Mouse (Mus musculus): Measurements from ENCODE around the gene Pax9. TPM values are rescaled to one million over a fixed set of nuclear protein-coding genes. Genes with fewer than 3 reads are reported as not detected.

The Pax9 gene
- polyA plus RNA-seq, 2 experiments, result 3.8 to 8.3 TPM

DNA sequence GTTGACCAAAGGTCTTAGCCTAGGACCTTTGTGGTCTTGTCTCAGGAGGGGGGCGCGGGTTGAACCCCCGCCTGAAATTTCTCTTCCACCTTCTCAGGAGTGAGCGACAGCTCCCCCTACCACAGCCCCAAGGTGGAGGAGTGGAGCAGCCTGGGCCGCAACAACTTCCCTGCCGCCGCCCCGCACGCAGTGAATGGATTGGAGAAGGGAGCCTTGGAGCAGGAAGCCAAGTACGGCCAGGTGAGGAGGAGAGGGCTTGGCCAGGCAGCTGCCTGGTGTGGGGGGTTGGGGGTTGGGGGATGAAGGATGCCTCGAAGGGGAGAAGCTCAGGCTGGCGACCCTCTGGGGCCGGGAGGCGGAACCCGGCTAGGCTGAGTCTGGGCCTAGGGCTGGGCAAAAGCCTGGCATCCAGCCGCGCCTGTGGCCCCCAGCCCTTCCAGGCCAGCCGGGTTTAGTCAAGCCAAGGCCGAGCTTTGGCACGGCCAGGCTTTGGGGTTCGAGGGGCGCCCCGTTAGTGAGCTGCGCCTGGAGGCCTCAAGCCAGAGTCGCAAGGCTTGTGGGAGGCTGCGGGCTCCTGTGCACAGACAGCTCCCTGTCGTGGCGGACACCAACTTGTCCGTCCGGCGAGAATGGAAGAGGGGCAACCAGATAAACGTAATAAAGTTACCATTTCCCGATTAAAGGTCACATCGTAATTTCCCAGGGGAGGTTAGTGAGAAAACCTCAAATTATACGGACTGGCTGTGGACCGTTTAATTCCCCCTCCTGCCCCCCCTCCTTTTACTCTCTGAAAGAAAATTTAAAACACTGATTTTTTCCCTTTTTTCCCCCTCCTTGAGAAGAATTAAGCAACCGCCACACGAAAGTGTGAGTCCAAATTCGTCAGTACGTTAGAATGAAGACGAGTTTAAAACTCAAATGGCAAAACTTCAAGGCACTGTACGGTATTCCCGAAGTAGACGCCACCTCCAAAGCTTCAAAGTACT is 8.6 kb downstream of the Pax9 start:
- H3K4me1 ChIP-seq (ENCODE audit: control insufficient read depth, insufficient read depth, low read length), result peaks cover 10% of the 10 kb centered on the region; the same call in 1 of the 2 replicates
- H3K4me3 ChIP-seq (replicated peaks; ENCODE audit: low read length), result peak overlapping the region; percentile 25
- no peaks in the 10 kb centered on the region for H3K36me3 ChIP-seq (ENCODE audit: control insufficient read depth, insufficient read depth, low read length)
- DNase-seq (ENCODE audit: low spot score), result no peak
- TF ChIP-seq POLR2A (IDR thresholded peaks at IDR 0.05; ENCODE audit: borderline replicate concordance, extremely low read depth, insufficient read depth, insufficient read length), result no peak
- peak overlapping the region; percentile 44 for H3K9ac ChIP-seq (ENCODE audit: low read depth, low read length, severe bottlenecking)
- WGBS, result 8% methylated on average over 42 of the region's 44 CpGs
- no peak overlapping the region for H3K27ac ChIP-seq (replicated peaks; ENCODE audit: low read depth, low read length)
- peak overlapping the region; percentile 40 for H3K4me2 ChIP-seq (replicated peaks; ENCODE audit: low read depth, low read length, severe bottlenecking)
- H3K27me3 ChIP-seq (ENCODE audit: control insufficient read depth, insufficient read depth, low read length), result peaks cover 65% of the 10 kb centered on the region
- H3K9me3 ChIP-seq (ENCODE audit: control insufficient read depth, low read length), result no peaks in the 10 kb centered on the region
- no peak for ATAC-seq (ENCODE audit: low FRiP score, low read depth)

DNA sequence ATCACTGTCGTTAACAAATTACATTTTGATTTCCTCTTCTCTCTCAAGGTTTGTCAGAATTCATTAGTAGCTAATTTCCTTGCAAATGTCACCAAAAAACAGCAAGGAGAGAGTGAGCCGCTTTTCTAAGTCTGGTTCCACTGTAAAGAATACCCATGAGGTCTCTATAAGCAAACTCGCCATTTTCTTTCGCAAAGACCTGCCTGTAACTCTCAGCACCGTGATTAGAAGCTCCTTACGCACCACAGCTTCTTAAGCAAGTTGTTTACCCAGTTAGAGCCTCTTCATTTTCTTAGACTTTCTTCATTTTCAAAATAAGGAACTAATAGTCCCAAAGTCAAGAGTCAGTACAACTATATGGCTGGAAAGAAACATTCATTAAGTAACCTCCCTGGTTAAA is 9.4 kb downstream of the Pax9 start:
- DNase-seq (ENCODE audit: low spot score) (no peak), ATAC-seq (ENCODE audit: low FRiP score, low read depth) (no peak)
- Histone ChIP-seq H3K27me3 (ENCODE audit: control insufficient read depth, insufficient read depth, low read length) (peaks cover 58% of the 10 kb centered on the region), H3K4me2 (replicated peaks; ENCODE audit: low read depth, low read length, severe bottlenecking) (no peak overlapping the region), H3K4me1 (ENCODE audit: control insufficient read depth, insufficient read depth, low read length) (peaks cover 7% of the 10 kb centered on the region; the same call in 1 of the 2 replicates), H3K36me3 (ENCODE audit: control insufficient read depth, insufficient read depth, low read length) (no peaks in the 10 kb centered on the region), H3K27ac (replicated peaks; ENCODE audit: low read depth, low read length) (no peak overlapping the region), H3K9ac (ENCODE audit: low read depth, low read length, severe bottlenecking) (no peak overlapping the region), H3K4me3 (replicated peaks; ENCODE audit: low read length) (no peak overlapping the region), H3K9me3 (ENCODE audit: control insufficient read depth, low read length) (no peaks in the 10 kb centered on the region)
- 18% methylated on average over 6 of the region's 6 CpGs for WGBS
- no peak for TF ChIP-seq POLR2A (IDR thresholded peaks at IDR 0.05; ENCODE audit: borderline replicate concordance, extremely low read depth, insufficient read depth, insufficient read length)

DNA sequence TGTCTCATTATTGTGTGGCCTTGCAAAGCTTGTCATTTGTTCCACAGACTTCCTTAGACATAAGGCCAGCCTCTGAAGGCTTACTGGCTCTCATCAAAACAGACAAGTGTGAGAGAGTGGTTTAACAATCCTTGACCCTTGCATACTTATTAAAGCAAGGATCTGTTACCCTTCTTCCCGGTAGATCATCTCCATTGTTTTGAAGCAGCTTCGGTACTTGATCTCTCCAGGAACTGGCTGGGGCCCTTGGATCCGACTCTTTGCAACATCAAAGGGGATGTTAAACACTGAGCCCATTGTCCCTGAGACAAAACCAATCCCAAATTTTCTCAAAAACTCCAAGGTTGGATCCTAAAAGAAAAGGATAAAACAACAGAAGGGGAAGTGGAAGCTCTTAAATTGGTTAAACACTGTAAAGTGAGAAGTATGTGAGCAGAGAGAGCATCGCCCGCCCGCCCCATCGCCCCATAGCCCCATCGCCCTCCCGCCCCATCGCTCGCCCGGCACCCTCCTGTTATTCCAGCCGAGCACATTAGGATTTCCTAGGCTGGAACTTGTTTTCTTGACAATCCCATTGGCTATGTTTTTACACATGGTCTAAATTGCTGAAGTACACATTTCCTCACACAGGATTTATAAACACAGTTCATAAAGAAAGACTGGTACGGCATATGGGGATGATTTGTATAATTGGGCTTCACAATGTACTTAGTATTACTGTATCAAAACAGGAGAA is 26.6 kb downstream of the Pax9 start:
- no peaks in the 10 kb centered on the region for H3K36me3 ChIP-seq (ENCODE audit: control insufficient read depth, insufficient read depth, low read length)
- no peak overlapping the region for H3K4me3 ChIP-seq (replicated peaks; ENCODE audit: low read length)
- TF ChIP-seq POLR2A (IDR thresholded peaks at IDR 0.05; ENCODE audit: borderline replicate concordance, extremely low read depth, insufficient read depth, insufficient read length), result no peak
- H3K27ac ChIP-seq (replicated peaks; ENCODE audit: low read depth, low read length), result no peak overlapping the region
- DNase-seq (ENCODE audit: low spot score), result no peak
- H3K27me3 ChIP-seq (ENCODE audit: control insufficient read depth, insufficient read depth, low read length), result 0 out of 2 replicates have a peak, but pooled peaks cover 3% of the 10 kb centered on the region
- H3K9ac ChIP-seq (ENCODE audit: low read depth, low read length, severe bottlenecking), result no peak overlapping the region
- H3K4me1 ChIP-seq (ENCODE audit: control insufficient read depth, insufficient read depth, low read length), result peaks cover 11% of the 10 kb centered on the region; the same call in 1 of the 2 replicates
- WGBS, result 10% methylated on average over 14 of the region's 14 CpGs
- H3K4me2 ChIP-seq (replicated peaks; ENCODE audit: low read depth, low read length, severe bottlenecking), result peak overlapping the region; percentile 28; the same call in 1 of the 2 replicates
- peak; percentile 67 for ATAC-seq (ENCODE audit: low FRiP score, low read depth)
- H3K9me3 ChIP-seq (ENCODE audit: control insufficient read depth, low read length), result no peaks in the 10 kb centered on the region

DNA sequence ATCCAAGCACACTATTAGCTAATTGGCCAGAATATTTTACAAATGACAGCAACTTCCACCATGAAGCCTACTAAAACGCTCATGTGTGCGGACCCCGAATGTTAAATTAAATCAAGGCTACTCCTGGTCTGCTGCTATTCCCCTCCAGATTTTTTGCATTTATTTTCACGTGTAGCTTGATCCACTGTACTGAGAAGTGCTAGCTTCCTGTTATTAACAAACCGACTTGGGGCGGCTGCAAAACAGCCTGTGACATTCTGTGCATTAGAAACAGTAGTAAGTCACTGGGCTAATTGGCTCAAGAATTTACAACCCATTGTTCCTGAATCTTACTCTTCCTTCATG is 27.1 kb downstream of the Pax9 start:
- peak; percentile 70 for ATAC-seq (ENCODE audit: low FRiP score, low read depth)
- Histone ChIP-seq H3K4me2 (replicated peaks; ENCODE audit: low read depth, low read length, severe bottlenecking) (peak overlapping the region; percentile 28; the same call in 1 of the 2 replicates), H3K4me3 (replicated peaks; ENCODE audit: low read length) (no peak overlapping the region), H3K4me1 (ENCODE audit: control insufficient read depth, insufficient read depth, low read length) (peaks cover 11% of the 10 kb centered on the region; the same call in 1 of the 2 replicates), H3K9ac (ENCODE audit: low read depth, low read length, severe bottlenecking) (no peak overlapping the region), H3K27ac (replicated peaks; ENCODE audit: low read depth, low read length) (no peak overlapping the region), H3K9me3 (ENCODE audit: control insufficient read depth, low read length) (no peaks in the 10 kb centered on the region), H3K36me3 (ENCODE audit: control insufficient read depth, insufficient read depth, low read length) (no peaks in the 10 kb centered on the region), H3K27me3 (ENCODE audit: control insufficient read depth, insufficient read depth, low read length) (0 out of 2 replicates have a peak, but pooled peaks cover 3% of the 10 kb centered on the region)
- DNase-seq (ENCODE audit: low spot score), result no peak
- WGBS, result 10% methylated on average over 6 of the region's 6 CpGs
- no peak for TF ChIP-seq POLR2A (IDR thresholded peaks at IDR 0.05; ENCODE audit: borderline replicate concordance, extremely low read depth, insufficient read depth, insufficient read length)

DNA sequence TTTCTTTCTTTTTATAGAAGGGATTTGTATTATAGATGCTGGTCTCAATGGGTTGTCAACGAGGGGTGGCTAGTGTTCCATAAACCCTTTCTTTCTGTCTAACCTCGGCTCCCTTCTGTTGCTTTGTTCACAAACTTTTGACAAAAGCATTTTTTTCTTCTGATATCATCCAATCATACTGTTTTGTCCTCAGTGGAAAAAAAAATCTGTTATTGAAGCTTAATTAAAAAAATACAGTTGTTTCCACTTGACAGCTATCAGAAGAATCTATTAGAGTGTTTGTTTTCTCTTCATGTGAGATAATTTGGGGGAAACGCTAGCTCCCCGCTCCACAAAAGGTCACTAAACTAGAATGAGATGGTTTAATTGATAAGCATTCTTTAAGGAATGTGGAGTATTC is 36.1 kb downstream of the Pax9 start:
- no peaks in the 10 kb centered on the region for H3K36me3 ChIP-seq (ENCODE audit: control insufficient read depth, insufficient read depth, low read length)
- H3K27ac ChIP-seq (replicated peaks; ENCODE audit: low read depth, low read length), result no peak overlapping the region
- DNase-seq (ENCODE audit: low spot score) (no peak), ATAC-seq (ENCODE audit: low FRiP score, low read depth) (no peak)
- H3K4me2 ChIP-seq (replicated peaks; ENCODE audit: low read depth, low read length, severe bottlenecking), result no peak overlapping the region
- TF ChIP-seq POLR2A (IDR thresholded peaks at IDR 0.05; ENCODE audit: borderline replicate concordance, extremely low read depth, insufficient read depth, insufficient read length), result no peak
- H3K9ac ChIP-seq (ENCODE audit: low read depth, low read length, severe bottlenecking), result no peak overlapping the region
- no peaks in the 10 kb centered on the region for H3K27me3 ChIP-seq (ENCODE audit: control insufficient read depth, insufficient read depth, low read length)
- H3K4me3 ChIP-seq (replicated peaks; ENCODE audit: low read length), result no peak overlapping the region
- no peaks in the 10 kb centered on the region for H3K4me1 ChIP-seq (ENCODE audit: control insufficient read depth, insufficient read depth, low read length)
- WGBS, result 71% methylated on average over 4 of the region's 4 CpGs
- no peaks in the 10 kb centered on the region for H3K9me3 ChIP-seq (ENCODE audit: control insufficient read depth, low read length)
